Mouse (Mus musculus) CH12.LX (cell line): ENCODE results near the gene Gsg1l. TPM values are rescaled to one million over a fixed set of nuclear protein-coding genes. Genes with fewer than 3 reads are reported as not detected.

Experiments
- DNase-seq: peaks from one replicate; pipeline ENCODE4 v3.0.0-alpha.2; 2013; ENCODE audit errors: extremely low read depth
- H3K27ac ChIP-seq: 2 replicates; pipeline ENCODE4 v1.5.1; 2012; ENCODE audit warnings: low read depth, mild to moderate bottlenecking, control low read depth, moderate library complexity; ENCODE audit not compliant: insufficient read depth
- H3K27me3 ChIP-seq: replicated peaks from 2 replicates; pipeline ENCODE3; 2012; ENCODE audit warnings: inconsistent platforms
- H3K36me3 ChIP-seq, 2 experiments: replicated peaks in 1 of 2; 2 replicates each; pipeline versions ENCODE3 to v1.6.1; 2012; ENCODE audit warnings: inconsistent platforms in 1 of 2, low read length in 1 of 2, mild to moderate bottlenecking in 1 of 2, mixed read lengths in 1 of 2, moderate library complexity in 1 of 2; ENCODE audit not compliant: control insufficient read depth in 1 of 2, insufficient read depth in 1 of 2
- H3K4me1 ChIP-seq, 2 experiments: 2 replicates each; pipeline ENCODE4 v1.6.1; 2012; ENCODE audit warnings: inconsistent platforms in 1 of 2, moderate library complexity in 1 of 2; ENCODE audit not compliant: insufficient read depth in 2 of 2, control insufficient read depth in 1 of 2
- H3K4me2 ChIP-seq: 2 replicates; pipeline ENCODE4 v1.6.1; 2012; ENCODE audit warnings: low read depth, mild to moderate bottlenecking, control low read depth; ENCODE audit not compliant: poor library complexity, insufficient read depth, severe bottlenecking
- H3K4me3 ChIP-seq, 3 experiments: fragments of 150-350 bp in 1 of 3; sonication (generic) in 1 of 3; replicated peaks in 1 of 3; 2 replicates each; pipeline versions ENCODE3 to v1.5.1; 2011 to 2012; ENCODE audit warnings: low read depth in 2 of 3, low read length in 2 of 3, mild to moderate bottlenecking in 2 of 3, moderate library complexity in 2 of 3, control low read depth in 1 of 3, improper control_type of control experiment in 1 of 3, inconsistent platforms in 1 of 3, mixed read lengths in 1 of 3; ENCODE audit not compliant: poor library complexity in 1 of 3
- H3K79me2 ChIP-seq: replicated peaks from 2 replicates; pipeline ENCODE4 v1.6.1; 2012; ENCODE audit warnings: mild to moderate bottlenecking, moderate library complexity; ENCODE audit not compliant: control insufficient read depth, poor library complexity, insufficient read depth, severe bottlenecking; ENCODE audit errors: extremely low read depth
- H3K9ac ChIP-seq: 2 replicates; pipeline ENCODE4 v1.6.1; 2012; ENCODE audit warnings: low read depth, mild to moderate bottlenecking, control low read depth, moderate library complexity; ENCODE audit not compliant: insufficient read depth
- H3K9me3 ChIP-seq: replicated peaks from 2 replicates; pipeline ENCODE3; 2012; ENCODE audit warnings: low read length, inconsistent platforms, mixed read lengths
- CHD1 ChIP-seq: IDR thresholded peaks from 2 replicates; pipeline ENCODE4 v1.6.1; 2012; ENCODE audit warnings: low read depth, low read length, improper control_type of control experiment, inconsistent platforms
- CHD2 ChIP-seq: IDR thresholded peaks from 2 replicates; pipeline ENCODE4 v1.6.1; 2011; ENCODE audit warnings: low read length, improper control_type of control experiment
- CTCF ChIP-seq, 2 experiments: IDR thresholded peaks in 1 of 2; conservative IDR thresholded peaks in 1 of 2; 2 replicates each; pipeline ENCODE4 v1.5.1; 2011 to 2012; ENCODE audit warnings: low read depth in 2 of 2, low read length in 2 of 2, improper control_type of control experiment in 1 of 2, inconsistent platforms in 1 of 2, mild to moderate bottlenecking in 1 of 2, moderate library complexity in 1 of 2
- ELF1 ChIP-seq: IDR thresholded peaks from 2 replicates; pipeline ENCODE4 v1.6.1; 2014; ENCODE audit warnings: low read depth, mild to moderate bottlenecking, inconsistent platforms, low read length, improper control_type of control experiment
- EP300 ChIP-seq: IDR thresholded peaks from 2 replicates; pipeline ENCODE4 v1.6.1; 2011; ENCODE audit warnings: low read length, improper control_type of control experiment
- ETS1 ChIP-seq: conservative IDR thresholded peaks from 2 replicates; pipeline ENCODE4 v1.6.1; 2012; ENCODE audit warnings: low read depth, mild to moderate bottlenecking, inconsistent platforms, low read length, improper control_type of control experiment, moderate library complexity
- HCFC1 ChIP-seq: IDR thresholded peaks from 2 replicates; pipeline ENCODE4 v1.6.1; 2012; ENCODE audit warnings: low read depth, mild to moderate bottlenecking, inconsistent platforms, low read length, improper control_type of control experiment
- JUND ChIP-seq: conservative IDR thresholded peaks from 2 replicates; pipeline ENCODE4 v1.6.1; 2011; ENCODE audit warnings: low read depth, low read length, improper control_type of control experiment
- MEF2A ChIP-seq: IDR thresholded peaks from 2 replicates; pipeline ENCODE4 v1.6.1; 2014; ENCODE audit warnings: low read depth, mild to moderate bottlenecking, inconsistent platforms, low read length, improper control_type of control experiment, borderline replicate concordance
- MXI1 ChIP-seq: IDR thresholded peaks from 2 replicates; pipeline ENCODE4 v1.6.1; 2011; ENCODE audit warnings: mild to moderate bottlenecking, low read depth, low read length, improper control_type of control experiment
- NELFE ChIP-seq: IDR thresholded peaks from 2 replicates; pipeline ENCODE4 v1.6.1; 2011; ENCODE audit warnings: low read depth, low read length, improper control_type of control experiment
- NRF1 ChIP-seq: IDR thresholded peaks from 2 replicates; pipeline ENCODE4 v1.6.1; 2014; ENCODE audit warnings: low read depth, mild to moderate bottlenecking, inconsistent platforms, low read length, improper control_type of control experiment, moderate library complexity
- PAX5 ChIP-seq: IDR thresholded peaks from 2 replicates; pipeline ENCODE4 v1.6.1; 2012; ENCODE audit warnings: low read length, inconsistent platforms, mixed read lengths
- POLR2A ChIP-seq: IDR thresholded peaks from 2 replicates; pipeline ENCODE4 v1.6.1; 2011; ENCODE audit warnings: low read depth, mild to moderate bottlenecking, improper control_type of control experiment, low read length
- RAD21 ChIP-seq: IDR thresholded peaks from 2 replicates; pipeline ENCODE4 v1.6.1; 2011; ENCODE audit warnings: low read depth, mild to moderate bottlenecking, low read length, improper control_type of control experiment, moderate library complexity
- SMC3 ChIP-seq: IDR thresholded peaks from 2 replicates; pipeline ENCODE4 v1.6.1; 2011; ENCODE audit warnings: low read depth, low read length, improper control_type of control experiment
- UBTF ChIP-seq: IDR thresholded peaks from 2 replicates; pipeline ENCODE4 v1.6.1; 2012; ENCODE audit warnings: low read depth, mild to moderate bottlenecking, inconsistent platforms, low read length, improper control_type of control experiment, moderate library complexity
- USF2 ChIP-seq: conservative IDR thresholded peaks from 2 replicates; pipeline ENCODE4 v1.6.1; 2011; ENCODE audit warnings: low read depth, low read length, improper control_type of control experiment
- dilution Hi-C: fragments of 300-500 bp; cut with MboI; formaldehyde crosslinking; loops from 2 replicates; pipeline ENCODE4 v1.14.3; 2020; ENCODE audit warnings: low sequenced_read_pairs; ENCODE audit not compliant: extremely low pct_unique_long_range_greater_than_20kb, extremely low pct_ligation_motif_present
- in situ Hi-C: fragments of 300-500 bp; cut with MboI; formaldehyde crosslinking; loops from 3 replicates; pipeline ENCODE4 v1.14.3; 2019; ENCODE audit warnings: low sequenced_read_pairs, low pct_ligation_motif_present, low pct_unique_long_range_greater_than_20kb, mixed read lengths
- polyA plus RNA-seq: library from polyadenylated mRNA; unstranded; fragments of >175 nt; gene quantifications from 2 replicates; pipeline ENCODE4 v1.2.1, GENCODE M21; 2012; ENCODE audit warnings: low read depth; ENCODE audit not compliant: insufficient read length
- total RNA-seq, 2 experiments: library from RNA; depleted of rRNA; stranded (reverse); fragments of 300-350 nt in 1 of 2; fragments of >200 nt in 1 of 2; gene quantifications; 2 replicates each; pipeline ENCODE4 v1.2.3; 2012 to 2014

Gsg1l gene
- total and polyA plus RNA-seq, 3 experiments = not detected

GRCm38 (mm10) chr7:126027410-126027809 lies 54.8 kb downstream of the Gsg1l start:
- Histone ChIP-seq H3K36me3 (no peaks in the 10 kb centered on the region), H3K4me2 (no peak overlapping the region), H3K9me3 (no peaks in the 10 kb centered on the region), H3K27ac (no peak overlapping the region), H3K9ac (no peak overlapping the region), H3K79me2 (no peaks in the 10 kb centered on the region), H3K4me1 (peaks cover 0 to 15% of the 10 kb centered on the region in 2 experiments; a peak in 2 of 4 replicates), H3K4me3 (no peak overlapping the region), H3K27me3 (peaks cover 2% of the 10 kb centered on the region)
- DNase-seq = peak; percentile 21
- in situ Hi-C loops (no loop called here), dilution Hi-C loops (no loop called here)
- TF ChIP-seq NRF1 (no peak), EP300 (no peak), MEF2A (peak; percentile 37; the same call in 1 of the 2 replicates), UBTF (no peak)
- TF ChIP-seq, all 38 proteins: peak for 1

- H3K27ac ChIP-seq = no peak overlapping the region
- H3K4me3 ChIP-seq = no peak overlapping the region
- peaks cover 0 to 15% of the 10 kb centered on the region in 2 experiments; a peak in 2 of 4 replicates for H3K4me1 ChIP-seq
- H3K4me2 ChIP-seq = no peak overlapping the region
- peak; percentile 5 for DNase-seq
- TF ChIP-seq CTCF (conservative IDR thresholded peaks at IDR 0.05 in 1 of 2, IDR thresholded peaks at IDR 0.05 in 1 of 2; ENCODE audit: low read depth in 2 of 2, low read length in 2 of 2) (peak in 1 of 2 experiments; percentile 58; a peak in 2 of 4 replicates), POLR2A (no peak), SMC3 (peak; percentile 45), RAD21 (peak; percentile 51), HCFC1 (no peak), MEF2A (no peak)
- no peaks in the 10 kb centered on the region for H3K36me3 ChIP-seq
- H3K79me2 ChIP-seq = no peaks in the 10 kb centered on the region
- dilution Hi-C loops (no loop called here), in situ Hi-C loops (no loop called here)
- peaks cover 2% of the 10 kb centered on the region for H3K27me3 ChIP-seq
- no peaks in the 10 kb centered on the region for H3K9me3 ChIP-seq
- no peak overlapping the region for H3K9ac ChIP-seq
Observed at GRCm38 (mm10) chr7:126026600-126026999, 55.6 kb downstream of the Gsg1l start.

GRCm38 (mm10) chr7:126019966-126020365 lies 62.2 kb downstream of the Gsg1l start:
- Histone ChIP-seq H3K9me3 (no peaks in the 10 kb centered on the region), H3K4me3 (no peak overlapping the region), H3K36me3 (no peaks in the 10 kb centered on the region), H3K9ac (no peak overlapping the region), H3K79me2 (no peaks in the 10 kb centered on the region), H3K27ac (no peak overlapping the region), H3K27me3 (peaks cover 3% of the 10 kb centered on the region), H3K4me2 (no peak overlapping the region), H3K4me1 (no peaks in the 10 kb centered on the region; a peak in 1 of 4 replicates)
- dilution Hi-C loops (no loop called here), in situ Hi-C loops (no loop called here)
- no peak for TF ChIP-seq PAX5
- no peak for TF ChIP-seq USF2
- TF ChIP-seq JUND = no peak
- TF ChIP-seq MEF2A = no peak
- TF ChIP-seq POLR2A = no peak
- no peak for TF ChIP-seq ETS1
- no peak for TF ChIP-seq CHD2
- TF ChIP-seq CTCF (conservative IDR thresholded peaks at IDR 0.05 in 1 of 2, IDR thresholded peaks at IDR 0.05 in 1 of 2; ENCODE audit: low read depth in 2 of 2, low read length in 2 of 2) = no peak
- TF ChIP-seq CHD1 = no peak
- TF ChIP-seq MXI1 = no peak
- no peak for TF ChIP-seq NELFE
- TF ChIP-seq ELF1 = no peak
- DNase-seq = no peak
